Mouse (Mus musculus): ENCODE measurements at regions not wholly inside any gene's neighbourhood (a gene's known extent, or its start where the extent isn't known, plus 50 kb on each side); places are given as distances from the start of the nearest gene placed in this dataset.

GRCm38 (mm10) chr13:59875637-59876036 is 52.7 kb upstream of the Tut7 start:
- in situ Hi-C loops (cut with MseI, MboI), result no loop called here

- in situ Hi-C loops (cut with MseI, MboI), result loop anchor here in 1 of 2 experiments (25.0 kb wide), 1 partner anchor 588 kb away; no protein-coding TSS in a partner anchor
Measured at GRCm38 (mm10) chr13:59874137-59874931, 51.4 kb upstream of the Tut7 start.

Data from mouse trophoblast stem cell (cell line).